Mouse (Mus musculus): ENCODE data around the gene Agbl3.

Agbl3 gene

GRCm38 (mm10) chr6:34872871-34873270 lies 92.6 kb downstream of the Agbl3 start:
- peak in 1 of 2 experiments; percentile 15 for DNase-seq (ENCODE audit: low spot score in 2 of 2)

DNA sequence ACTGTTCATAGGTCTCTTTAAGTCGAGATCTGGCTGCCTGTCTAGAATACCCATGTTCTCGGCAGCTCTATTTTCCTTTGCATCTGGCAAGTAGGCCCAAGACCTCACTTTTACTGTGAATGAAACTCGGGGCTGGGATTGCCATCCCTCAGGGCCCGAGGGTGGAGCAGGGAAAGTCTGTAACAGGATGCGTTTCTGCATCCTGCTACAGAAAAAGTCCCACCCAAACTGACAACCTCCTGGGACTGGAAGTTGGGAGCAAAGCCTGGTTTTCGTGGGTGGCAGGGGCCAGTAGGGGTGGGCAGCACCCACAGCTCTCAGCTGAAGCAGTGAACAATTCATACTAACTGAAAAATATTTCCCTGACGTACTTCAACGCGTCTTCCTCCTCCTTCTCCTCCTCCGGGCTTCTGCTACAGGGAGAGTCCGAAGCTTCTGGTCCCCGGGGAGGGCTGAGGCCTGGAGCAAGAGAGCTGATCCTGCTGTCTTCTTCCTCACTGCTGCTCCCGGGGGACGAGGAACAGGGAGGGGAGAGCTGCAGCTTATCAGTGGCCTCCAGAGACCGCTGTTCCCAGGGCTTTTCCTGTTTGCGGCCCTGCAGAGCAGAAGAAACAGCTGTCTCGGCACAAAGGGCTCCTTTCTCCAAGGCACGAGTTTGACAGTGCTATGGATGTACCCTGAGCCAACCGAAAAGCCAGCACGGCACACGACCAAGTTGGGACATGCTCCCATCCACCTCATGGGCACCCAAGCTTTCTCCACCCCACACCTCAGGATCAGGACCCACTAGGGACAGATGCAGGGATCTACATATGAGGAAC lies 94.1 kb downstream of the Agbl3 start:
- peak in 1 of 2 experiments; percentile 57 for DNase-seq (ENCODE audit: low spot score in 2 of 2)

DNA sequence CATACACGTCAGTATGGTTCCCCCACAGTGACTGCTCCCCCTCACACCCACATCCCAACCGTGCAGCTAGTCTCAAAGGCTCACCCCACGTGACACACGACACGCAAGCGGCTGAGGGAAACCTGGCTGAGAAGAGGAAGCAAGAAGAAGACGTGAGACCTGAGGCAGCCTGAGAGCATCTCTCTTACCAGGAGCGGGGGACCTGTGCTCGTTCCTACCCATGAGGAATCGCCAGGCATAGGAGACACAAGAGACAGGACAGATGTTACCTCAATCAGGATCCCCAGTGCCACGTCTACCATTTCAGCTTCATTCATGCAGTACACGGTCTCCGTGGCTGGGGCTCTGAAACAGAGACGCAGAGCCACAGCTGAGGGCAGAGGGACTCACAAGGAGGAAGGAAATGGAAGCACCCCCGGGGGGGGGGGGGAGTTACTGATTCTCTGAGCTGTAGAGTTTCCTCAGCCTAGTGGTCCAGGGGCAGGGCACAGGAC lies 95.1 kb downstream of the Agbl3 start:
- peak in 1 of 2 experiments; percentile 52 for DNase-seq (ENCODE audit: low spot score in 2 of 2)

- DNase-seq (ENCODE audit: low spot score in 2 of 2), result peak in 1 of 2 experiments; percentile 58
Measured at GRCm38 (mm10) chr6:34875966-34876834, 96.0 kb downstream of the Agbl3 start.

DNA sequence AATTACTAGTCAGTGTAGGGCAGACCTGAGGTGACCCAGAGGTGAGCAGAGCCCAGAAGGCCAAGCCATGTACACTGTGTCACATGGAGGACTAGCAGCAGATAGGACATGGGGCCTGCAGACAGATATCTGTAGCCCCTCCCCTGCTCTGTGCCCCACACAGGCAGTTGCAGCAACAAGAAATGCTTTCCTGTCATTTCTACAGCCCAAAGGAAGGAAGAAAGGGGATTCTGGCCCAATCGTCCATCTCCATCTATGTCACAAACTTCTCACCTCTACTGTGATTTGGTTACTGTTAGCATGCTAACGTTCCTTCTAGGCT lies 96.6 kb downstream of the Agbl3 start:
- DNase-seq (ENCODE audit: low spot score in 2 of 2), result peak in 1 of 2 experiments; percentile 55

- DNase-seq (ENCODE audit: low spot score in 2 of 2), result peak; percentile 90 to 93
Measured at GRCm38 (mm10) chr6:34877509-34878321, 97.5 kb downstream of the Agbl3 start, which contains the start of gene Cyren. TSS of gene Cyren (minus strand) at chr6:34878060.

DNA sequence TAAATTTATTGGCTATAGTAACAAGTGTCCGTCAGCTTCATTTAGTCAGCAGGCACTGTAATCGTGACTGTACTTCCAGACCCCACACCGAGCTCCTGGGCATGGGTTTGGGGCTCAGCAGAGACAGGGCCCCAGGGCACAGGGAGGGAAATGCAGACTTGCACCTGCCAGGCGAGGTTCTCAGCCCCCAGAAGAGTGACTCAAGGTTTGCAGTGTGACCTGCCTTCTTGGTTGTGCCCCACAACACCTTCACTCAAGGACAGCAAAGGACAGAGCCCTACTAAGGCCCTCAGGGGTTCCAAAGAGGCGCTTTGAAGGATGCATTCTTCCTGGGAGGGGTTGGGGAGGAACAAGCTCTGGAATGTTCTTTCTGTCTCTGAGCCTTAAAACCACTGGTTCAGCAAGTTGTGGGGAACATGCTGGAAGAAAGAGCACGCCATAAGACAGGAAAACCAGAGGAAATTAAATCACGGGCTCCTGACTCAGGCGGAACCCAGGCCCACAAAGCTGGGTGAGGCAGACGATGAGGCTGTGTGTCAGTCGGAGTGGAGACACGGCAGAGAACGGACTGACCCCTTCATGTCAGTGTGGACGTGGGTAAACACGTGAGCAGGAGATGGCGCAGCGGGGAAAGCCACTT lies 99.0 kb downstream of the Agbl3 start:
- DNase-seq (ENCODE audit: low spot score in 2 of 2), result no peak

DNA sequence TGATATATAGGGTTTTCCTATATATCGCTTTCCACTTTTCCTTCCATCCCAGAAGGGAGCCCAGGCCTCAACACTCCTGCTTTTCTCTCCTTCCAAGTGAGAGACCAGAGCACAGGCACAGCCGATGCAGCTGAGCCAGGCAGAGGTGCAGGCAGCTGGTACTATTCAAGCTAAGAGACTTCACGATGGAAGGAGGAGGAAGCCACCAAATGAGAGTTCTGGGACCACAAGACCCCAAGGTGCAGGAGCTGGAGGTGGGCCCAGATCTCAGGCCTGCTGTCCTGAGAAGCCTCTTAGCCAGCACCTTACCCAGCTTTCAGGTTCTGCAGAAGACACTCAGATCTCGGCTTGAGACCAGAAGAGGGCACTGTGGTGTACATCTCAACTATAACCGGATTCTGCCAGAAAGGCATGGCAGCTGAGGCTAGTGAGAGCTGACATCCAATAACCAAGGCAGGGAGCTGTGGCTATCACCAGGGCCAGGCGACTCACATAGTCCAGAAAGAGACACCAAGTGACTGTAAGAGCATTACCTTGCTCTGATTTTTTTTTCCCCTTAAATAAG lies 99.8 kb downstream of the Agbl3 start:
- DNase-seq (ENCODE audit: low spot score in 2 of 2), result no peak

GRCm38 (mm10) chr6:34884724-34885123 lies 104.5 kb downstream of the Agbl3 start:
- no peak for DNase-seq (ENCODE audit: low spot score in 2 of 2)

GRCm38 (mm10) chr6:34887131-34887850 lies 107.1 kb downstream of the Agbl3 start:
- no peak for DNase-seq (ENCODE audit: low spot score in 2 of 2)

- no peak for DNase-seq (ENCODE audit: low spot score in 2 of 2)
Measured at GRCm38 (mm10) chr6:34889185-34889584, 109.0 kb downstream of the Agbl3 start.

GRCm38 (mm10) chr6:34895569-34895968 lies 115.3 kb downstream of the Agbl3 start:
- no peak for DNase-seq (ENCODE audit: low spot score in 2 of 2)

DNA sequence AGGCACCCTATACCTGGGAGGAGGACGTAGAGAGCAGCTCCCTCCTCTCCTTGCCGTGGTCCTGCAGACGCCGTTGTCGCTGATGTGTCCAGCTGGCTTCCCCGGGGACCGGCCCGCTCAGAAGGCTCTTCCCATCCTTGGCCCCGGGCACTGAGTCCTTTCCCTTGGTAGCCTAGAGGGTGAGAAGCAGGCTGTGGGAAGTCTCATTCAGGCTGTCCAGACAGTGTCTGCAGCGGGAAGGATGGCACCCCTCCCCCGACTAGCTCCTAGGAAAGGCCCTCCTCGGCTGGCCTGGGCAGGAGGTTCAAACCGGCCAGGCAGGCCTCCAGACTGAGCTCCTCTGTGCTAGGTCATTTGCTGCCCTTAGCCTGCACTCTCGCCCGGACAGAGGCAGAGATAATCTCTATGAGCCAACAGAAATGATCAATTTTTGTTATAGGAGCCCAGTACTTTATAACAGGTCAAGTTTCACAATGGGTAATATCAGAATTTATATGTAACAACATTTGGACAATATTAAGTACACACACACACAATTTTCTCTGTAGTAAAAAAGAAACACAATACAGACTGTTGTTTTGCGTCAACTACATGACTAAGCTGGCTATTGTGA lies 116.0 kb downstream of the Agbl3 start:
- DNase-seq (ENCODE audit: low spot score in 2 of 2), result no peak

DNA sequence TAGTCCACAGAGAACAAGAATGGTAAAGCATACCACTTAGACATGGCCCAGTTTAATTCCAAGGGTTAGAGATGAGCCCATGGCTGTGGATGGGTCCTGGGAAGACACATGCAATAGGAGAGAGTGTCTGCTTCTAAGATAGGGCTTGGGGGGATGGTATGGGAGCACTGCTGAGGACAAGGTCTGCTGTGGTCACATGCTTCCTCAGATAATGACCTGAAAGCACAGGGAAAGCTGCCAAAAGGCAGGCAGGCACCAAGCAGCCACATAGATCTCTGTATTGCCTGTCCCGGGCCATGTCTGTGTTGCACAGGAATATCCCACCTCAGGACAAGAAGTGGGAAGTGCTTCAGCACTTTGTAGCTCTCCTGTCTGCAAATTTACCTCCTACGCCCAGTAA lies 118.9 kb downstream of the Agbl3 start:
- no peak for DNase-seq (ENCODE audit: low spot score in 2 of 2)

GRCm38 (mm10) chr6:34900990-34901389 lies 120.8 kb downstream of the Agbl3 start:
- DNase-seq (ENCODE audit: low spot score in 2 of 2), result no peak

DNA sequence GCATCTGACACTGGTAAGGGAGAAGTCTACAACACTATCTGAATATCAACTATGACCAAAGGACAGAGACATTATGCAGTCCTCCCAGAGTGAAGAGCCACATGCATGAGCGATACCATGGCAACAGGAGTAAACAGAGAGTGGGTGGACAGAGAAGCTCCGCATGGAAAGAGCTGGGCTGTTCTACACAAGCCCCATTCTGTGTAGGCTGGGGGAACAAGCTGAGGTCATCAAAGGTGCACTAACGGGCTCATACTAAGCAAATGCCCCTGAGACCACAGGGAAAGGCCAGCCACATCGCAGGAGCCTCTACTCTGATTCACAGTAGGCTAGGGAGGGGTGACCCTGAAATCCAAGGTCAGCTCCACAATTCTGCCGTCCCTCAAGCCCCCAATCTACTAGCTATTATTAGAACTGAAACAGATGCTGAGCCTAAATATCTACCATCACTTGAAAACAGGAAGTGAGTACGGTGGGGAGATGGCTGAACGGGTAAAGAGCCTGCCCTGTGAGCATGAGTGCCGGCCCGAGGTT lies 121.7 kb downstream of the Agbl3 start:
- no peak for DNase-seq (ENCODE audit: low spot score in 2 of 2)

GRCm38 (mm10) chr6:34902578-34902977 lies 122.3 kb downstream of the Agbl3 start:
- no peak for DNase-seq (ENCODE audit: low spot score in 2 of 2)

DNA sequence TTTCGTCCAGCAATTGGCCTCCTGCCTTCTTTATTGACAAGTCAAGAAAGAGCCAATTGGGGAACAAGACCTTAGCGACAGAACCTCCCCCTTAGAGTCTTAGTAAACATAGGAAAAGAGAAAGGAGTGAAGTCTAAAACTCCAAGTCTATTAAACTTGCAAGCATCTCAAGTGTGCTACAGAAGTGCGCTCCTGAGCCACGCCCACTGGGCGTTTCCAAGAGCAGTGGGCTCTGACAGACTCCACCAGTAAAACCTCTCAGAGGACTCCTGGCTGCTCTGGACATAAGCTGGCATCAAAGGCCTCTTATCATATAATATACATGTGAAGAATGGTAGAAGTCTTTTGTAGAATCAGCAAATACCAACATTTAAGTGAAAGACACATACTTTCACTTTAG lies 123.2 kb downstream of the Agbl3 start:
- no peak for DNase-seq (ENCODE audit: low spot score in 2 of 2)

- DNase-seq (ENCODE audit: low spot score in 2 of 2), result no peak
Measured at GRCm38 (mm10) chr6:34903851-34904250, 123.6 kb downstream of the Agbl3 start.

DNA sequence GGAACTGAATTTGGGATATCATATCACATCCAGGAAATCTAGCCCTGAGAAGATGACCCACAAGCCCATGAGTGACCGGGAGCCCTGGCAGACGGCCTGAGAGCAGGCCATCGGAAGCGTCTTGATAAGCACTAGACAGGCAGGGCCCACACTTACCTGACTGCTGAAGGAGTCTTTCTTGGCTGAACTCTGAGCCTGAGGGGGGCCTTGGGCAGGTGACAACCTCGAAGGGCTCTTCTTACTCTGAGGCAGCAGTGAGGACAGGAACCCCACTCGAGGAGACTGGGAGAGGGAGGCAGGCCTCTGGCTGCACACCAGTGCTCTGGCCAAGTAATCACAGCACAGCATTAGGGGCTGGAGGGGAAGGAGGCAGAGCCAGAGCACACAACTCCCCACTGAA lies 124.1 kb downstream of the Agbl3 start:
- DNase-seq (ENCODE audit: low spot score in 2 of 2), result no peak

All from urinary bladder, postnatal 4 days (tissue).